Mouse (Mus musculus) kidney, postnatal 0 days (tissue): ENCODE data around the gene Csk. TPM values are rescaled to one million over a fixed set of nuclear protein-coding genes. Genes with fewer than 3 reads are reported as not detected.

ENCODE experiments used
- ATAC-seq: fragments of 200-750 bp; cut with Nextera tagmentation; replicated peaks from 2 replicates; pipeline ENCODE4 v1.8.0; 2017; ENCODE audit warnings: low read depth, moderate number of reproducible peaks, moderate TSS enrichment, moderate library complexity; ENCODE audit not compliant: low FRiP score
- DNase-seq: peaks from one replicate; pipeline ENCODE4 v3.0.0-alpha.2; 2016; ENCODE audit warnings: low spot score
- H3K27ac ChIP-seq: fragments of 300-500 bp; sonication (generic); 2 replicates; pipeline ENCODE4 v1.5.1; 2014; ENCODE audit warnings: mild to moderate bottlenecking
- H3K27me3 ChIP-seq: fragments of 300-500 bp; sonication (generic); 2 replicates; pipeline ENCODE4 v1.6.1; 2014; ENCODE audit warnings: low read length, mixed read lengths; ENCODE audit not compliant: insufficient read depth
- H3K36me3 ChIP-seq: fragments of 300-500 bp; sonication (generic); 2 replicates; pipeline ENCODE4 v1.6.1; 2014; ENCODE audit warnings: low read length, mixed read lengths; ENCODE audit not compliant: insufficient read depth
- H3K4me1 ChIP-seq: fragments of 300-500 bp; sonication (generic); replicated peaks from 2 replicates; pipeline ENCODE4 v1.6.1; 2014; ENCODE audit warnings: antibody characterized with exemption, low read length, mixed read lengths; ENCODE audit not compliant: insufficient read depth
- H3K4me2 ChIP-seq: fragments of 300-500 bp; sonication (generic); 2 replicates; pipeline ENCODE4 v1.6.1; 2014; ENCODE audit warnings: mild to moderate bottlenecking, low read length, moderate library complexity, mixed read lengths
- H3K4me3 ChIP-seq: fragments of 300-500 bp; sonication (generic); replicated peaks from 2 replicates; pipeline ENCODE4 v1.5.1; 2014; ENCODE audit warnings: low read depth, low read length
- H3K9ac ChIP-seq: fragments of 300-500 bp; sonication (generic); 2 replicates; pipeline ENCODE4 v1.6.1; 2014; ENCODE audit warnings: low read depth, low read length
- H3K9me3 ChIP-seq: fragments of 300-500 bp; sonication (generic); replicated peaks from 2 replicates; pipeline ENCODE4 v1.6.1; 2016; ENCODE audit warnings: low read length, inconsistent platforms, mixed read lengths
- CTCF ChIP-seq: IDR thresholded peaks from 2 replicates; pipeline ENCODE4 v1.5.1; 2016; ENCODE audit warnings: antibody characterized with exemption, low read depth, mild to moderate bottlenecking, moderate library complexity
- WGBS: fragments of 180-500 bp; shearing (Covaris S2); extraction: QIAGEN DNeasy Blood & Tissue Kit; methylation state at CpG from one replicate; pipeline ENCODE4 v1.1.7; 2014; 5-methylcytosine and 5-hydroxymethylcytosine counted together
- polyA plus RNA-seq: library from polyadenylated mRNA; unstranded; fragments of >200 nt; fragmentation: Nextera tagmentation; extraction: Ambion mirVana; gene quantifications from 2 replicates; pipeline ENCODE4 v1.2.1, GENCODE M21; 2015

Gene Csk
- polyA plus RNA-seq, 1 experiment from 2014 or later, result 23.9 TPM

GRCm38 (mm10) chr9:57644944-57645893 lies 8.2 kb downstream of the Csk start:
- WGBS, result under 1% methylated on average over 70 of the region's 85 CpGs
- peak; percentile 82 for TF ChIP-seq CTCF
- Histone ChIP-seq H3K36me3 (no peaks in the 10 kb centered on the region), H3K9ac (peak overlapping the region; percentile 99), H3K27me3 (no peaks in the 10 kb centered on the region), H3K9me3 (no peaks in the 10 kb centered on the region), H3K4me1 (peaks cover 25% of the 10 kb centered on the region), H3K4me2 (peak overlapping the region; percentile 73), H3K4me3 (peak overlapping the region; percentile 98), H3K27ac (peak overlapping the region; percentile 97)
- peak; percentile 83 for ATAC-seq
- peak; percentile 95 for DNase-seq

GRCm38 (mm10) chr9:57644442-57644943 lies 8.9 kb downstream of the Csk start:
- H3K4me3 ChIP-seq, result peak overlapping the region; percentile 98
- H3K9me3 ChIP-seq, result no peaks in the 10 kb centered on the region
- H3K4me2 ChIP-seq, result peak overlapping the region; percentile 73
- ATAC-seq (no peak; the same call in 1 of the 2 replicates), DNase-seq (no peak)
- WGBS, result under 1% methylated on average over 18 of the region's 18 CpGs
- no peaks in the 10 kb centered on the region for H3K27me3 ChIP-seq
- TF ChIP-seq CTCF, result no peak
- H3K27ac ChIP-seq, result peak overlapping the region; percentile 97
- H3K9ac ChIP-seq, result peak overlapping the region; percentile 99
- peaks cover 32% of the 10 kb centered on the region for H3K4me1 ChIP-seq
- no peaks in the 10 kb centered on the region for H3K36me3 ChIP-seq

GRCm38 (mm10) chr9:57643856-57644180 lies 9.6 kb downstream of the Csk start:
- peaks cover 39% of the 10 kb centered on the region for H3K4me1 ChIP-seq
- H3K36me3 ChIP-seq, result no peaks in the 10 kb centered on the region
- no peaks in the 10 kb centered on the region for H3K27me3 ChIP-seq
- peak overlapping the region; percentile 99; the same call in 1 of the 2 replicates for H3K9ac ChIP-seq
- WGBS, result 13% methylated on average over 7 of the region's 7 CpGs
- peak overlapping the region; percentile 98 for H3K4me3 ChIP-seq
- no peaks in the 10 kb centered on the region for H3K9me3 ChIP-seq
- DNase-seq (no peak), ATAC-seq (no peak)
- peak overlapping the region; percentile 73 for H3K4me2 ChIP-seq
- TF ChIP-seq CTCF, result no peak
- H3K27ac ChIP-seq, result peak overlapping the region; percentile 47; the same call in 1 of the 2 replicates

- DNase-seq (no peak), ATAC-seq (no peak)
- Histone ChIP-seq H3K4me2 (peak overlapping the region; percentile 73), H3K4me3 (peak overlapping the region; percentile 98), H3K36me3 (no peaks in the 10 kb centered on the region), H3K9me3 (no peaks in the 10 kb centered on the region), H3K9ac (peak overlapping the region; percentile 99; the same call in 1 of the 2 replicates), H3K27me3 (no peaks in the 10 kb centered on the region), H3K27ac (peak overlapping the region; percentile 47; the same call in 1 of the 2 replicates), H3K4me1 (peaks cover 44% of the 10 kb centered on the region)
- no peak for TF ChIP-seq CTCF
- 44% methylated on average over 9 of the region's 9 CpGs for WGBS
Measured at GRCm38 (mm10) chr9:57643169-57643855, 10.1 kb downstream of the Csk start.

- WGBS, result 81% methylated on average over 13 of the region's 13 CpGs
- ATAC-seq, result no peak
- no peaks in the 10 kb centered on the region for H3K36me3 ChIP-seq
- 0 out of 2 replicates have a peak overlapping the region, but pooled peaks have one; percentile 73 for H3K4me2 ChIP-seq
- no peak for DNase-seq
- no peaks in the 10 kb centered on the region for H3K9me3 ChIP-seq
- peaks cover 57% of the 10 kb centered on the region for H3K4me1 ChIP-seq
- H3K9ac ChIP-seq, result no peak overlapping the region
- H3K27me3 ChIP-seq, result no peaks in the 10 kb centered on the region
- H3K27ac ChIP-seq, result no peak overlapping the region
- no peak for TF ChIP-seq CTCF
- H3K4me3 ChIP-seq, result no peak overlapping the region
Measured at GRCm38 (mm10) chr9:57641775-57642550, 11.5 kb downstream of the Csk start.
